In genomic region chr10:77251223-77251783, GRCm38 (mm10) we compare ENCODE assay signal across 9 mouse cellular contexts. TPM values are rescaled to one million over a fixed set of nuclear protein-coding genes. Genes with fewer than 3 reads are reported as not detected.
DNase-seq lines count a peak whose midpoint lies in the region; ATAC-seq lines count a peak whose summit lies in the region.
"Had no signal": no experiment of that assay in that cellular context is flagged by ENCODE, and none has a peak within 500 bp of the region (broad histone marks: within the 10 kb centered on the region; RNA-seq: fewer than 3 reads in every experiment).

No protein-coding gene starts in this region.

- H3K4me2 ChIP-seq in limb, embryonic 15.5 days: 0 out of 2 replicates have a peak overlapping the region, but pooled peaks have one; percentile 12
- peak overlapping the region; percentile 48 for H3K4me2 ChIP-seq in stomach, embryonic 16.5 days (ENCODE audit: low read depth, low read length)
- H3K4me2 ChIP-seq: limb, embryonic 12.5 days had no signal

- H3K9ac ChIP-seq in limb, embryonic 15.5 days: no peak overlapping the region
- peak overlapping the region; percentile 50 for H3K9ac ChIP-seq in stomach, embryonic 16.5 days (ENCODE audit: low read length)
- H3K9ac ChIP-seq: limb, embryonic 12.5 days had no signal

- peak overlapping the region; percentile 69 for H3K27ac ChIP-seq in limb, embryonic 15.5 days
- H3K27ac ChIP-seq in stomach, embryonic 16.5 days (ENCODE audit: low read length): peak overlapping the region; percentile 80
- H3K27ac ChIP-seq: limb, embryonic 12.5 days had no signal

- H3K36me3 ChIP-seq in limb, embryonic 15.5 days: no peaks in the 10 kb centered on the region
- H3K36me3 ChIP-seq in stomach, embryonic 16.5 days (ENCODE audit: control insufficient read depth, insufficient read depth, low read length): no peaks in the 10 kb centered on the region
- H3K36me3 ChIP-seq: limb, embryonic 12.5 days had no signal

- H3K27me3 ChIP-seq in limb, embryonic 15.5 days: 0 out of 2 replicates have a peak, but pooled peaks cover 3% of the 10 kb centered on the region
- H3K27me3 ChIP-seq in stomach, embryonic 16.5 days (ENCODE audit: control insufficient read depth, insufficient read depth, low read length): no peaks in the 10 kb centered on the region
- H3K27me3 ChIP-seq: limb, embryonic 12.5 days had no signal

- WGBS in limb, embryonic 15.5 days: 42% methylated on average over 18 of the region's 18 CpGs
- WGBS in stomach, embryonic 16.5 days: 24% methylated on average over 18 of the region's 18 CpGs

- no peaks in the 10 kb centered on the region for H3K9me3 ChIP-seq in limb, embryonic 15.5 days
- no peaks in the 10 kb centered on the region for H3K9me3 ChIP-seq in stomach, embryonic 16.5 days (replicated peaks; ENCODE audit: control insufficient read depth, low read length)
- H3K9me3 ChIP-seq: limb, embryonic 12.5 days had no signal

- no peak overlapping the region for H3K4me3 ChIP-seq in limb, embryonic 15.5 days
- peak overlapping the region; percentile 25; the same call in 1 of the 2 replicates for H3K4me3 ChIP-seq in stomach, embryonic 16.5 days (replicated peaks; ENCODE audit: low read length)
- H3K4me3 ChIP-seq: limb, embryonic 12.5 days had no signal

- intact Hi-C loops in left cerebral cortex, postnatal 4 days (cut with DNase I): loop anchor here (5.0 to 10.0 kb wide), 2 partner anchors 169 to 417 kb away; no protein-coding TSS in a partner anchor

- ATAC-seq in limb, embryonic 15.5 days (ENCODE audit: insufficient number of reproducible peaks, low FRiP score, low TSS enrichment, low read depth): no peak
- ATAC-seq in stomach, embryonic 16.5 days (ENCODE audit: insufficient read depth, low FRiP score): peak; percentile 31; the same call in 1 of the 2 replicates

- H3K4me1 ChIP-seq in limb, embryonic 15.5 days: peaks cover 36% of the 10 kb centered on the region
- peaks cover 44% of the 10 kb centered on the region for H3K4me1 ChIP-seq in stomach, embryonic 16.5 days (ENCODE audit: control insufficient read depth, insufficient read depth, low read length)

- DNase-seq in left cerebral cortex, postnatal 4 days: peak; percentile 57
- DNase-seq in left cerebral cortex, adult 9 months (ENCODE audit: low spot score in 2 of 2): no peak
- DNase-seq in adrenal gland, postnatal 14 days: peak; percentile 90
- DNase-seq in gastrocnemius, postnatal 25 days: peak; percentile 31
- DNase-seq in spleen, adult 18-20 months: no peak
- no peak for DNase-seq in layer of hippocampus, postnatal 10 days (ENCODE audit: low spot score in 2 of 2)

RNA-seq across cellular contexts. Expression of gene Pofut2, which starts 7.7 kb away (rescaled TPM):
- total RNA-seq in left cerebral cortex, postnatal 4 days (2021): 10 to 100 TPM; 27.7 to 31.9 TPM
- 72.6 and 78.3 TPM in 2 replicates for total RNA-seq in adrenal gland, postnatal 14 days (2021)
- total RNA-seq in gastrocnemius, postnatal 25 days (2021): 10 to 100 TPM; 24.2 TPM
- 187 and 210 TPM in 2 replicates for polyA plus RNA-seq in limb, embryonic 15.5 days (2015; fragmentation: Nextera tagmentation; extraction: Ambion mirVana)
- 125 and 137 TPM in 2 replicates for polyA plus RNA-seq in stomach, embryonic 16.5 days (2015; fragmentation: Nextera tagmentation; extraction: Ambion mirVana)
- total RNA-seq in layer of hippocampus, postnatal 10 days (2021): 10 to 100 TPM; 30.7 to 36.2 TPM

Comparison
In these comparisons a context has a peak if more than half of its experiments do, and no peak if none do; other contexts are left out.
1. DNase-seq: peak in left cerebral cortex, postnatal 4 days (single experiment), adrenal gland, postnatal 14 days (single experiment) and gastrocnemius, postnatal 25 days (single experiment); none in left cerebral cortex, adult 9 months (0 of 2), spleen, adult 18-20 months (0 of 2) and layer of hippocampus, postnatal 10 days (0 of 2).